Mouse (Mus musculus): ENCODE results near the gene Hist3h2ba.

GRCm38 (mm10) chr11:58990141-58990540, 41.4 kb downstream of the Hist3h2ba start:
- no peak for TF ChIP-seq POLR2A (IDR thresholded peaks at IDR 0.05; ENCODE audit: extremely low read depth, insufficient read depth, low read length)
- no peak for TF ChIP-seq CTCF (IDR thresholded peaks at IDR 0.05; ENCODE audit: extremely low read depth, insufficient read depth, low read length)
